Mouse (Mus musculus): ENCODE measurements at regions not wholly inside any gene's neighbourhood (a gene's known extent, or its start where the extent isn't known, plus 50 kb on each side); places are given as distances from the start of the nearest gene placed in this dataset.
A peak's percentile ranks its signal among the peaks of the same experiment; 100 is the strongest.

DNA sequence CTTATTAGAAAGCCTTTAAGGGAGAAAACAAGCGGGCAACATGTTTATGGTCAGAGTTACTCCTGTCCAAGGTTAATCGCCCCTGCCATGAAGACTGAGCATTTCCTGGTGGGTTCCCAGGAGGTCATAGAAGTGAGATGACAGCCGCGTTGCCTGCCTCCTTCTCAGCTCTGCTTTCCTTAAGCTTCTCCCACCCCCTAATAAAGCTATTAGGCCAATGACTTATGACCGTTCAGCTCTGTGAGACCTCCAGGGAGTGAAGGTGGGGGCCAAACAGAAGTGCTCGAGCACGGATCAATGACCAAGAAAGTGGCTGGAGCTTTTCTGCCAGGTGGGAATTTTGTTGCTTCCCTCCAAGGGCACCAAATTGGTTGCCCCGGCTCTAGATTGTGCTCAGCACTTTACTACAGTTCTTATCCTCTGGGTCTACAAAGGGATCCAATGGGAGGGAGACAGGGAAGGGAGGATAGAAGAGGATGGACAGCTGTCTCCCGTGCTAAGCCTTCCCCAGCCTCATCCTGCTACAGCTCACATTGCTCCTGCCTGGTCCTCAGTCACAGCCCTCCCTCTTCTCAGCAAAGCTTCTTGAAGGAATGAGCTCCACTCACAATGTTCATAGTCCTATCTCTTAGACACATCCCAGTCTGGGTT, 151.1 kb upstream of the Ppp2r3a start:
- DNase-seq (ENCODE audit: low read depth, low spot score) = no peak

DNA sequence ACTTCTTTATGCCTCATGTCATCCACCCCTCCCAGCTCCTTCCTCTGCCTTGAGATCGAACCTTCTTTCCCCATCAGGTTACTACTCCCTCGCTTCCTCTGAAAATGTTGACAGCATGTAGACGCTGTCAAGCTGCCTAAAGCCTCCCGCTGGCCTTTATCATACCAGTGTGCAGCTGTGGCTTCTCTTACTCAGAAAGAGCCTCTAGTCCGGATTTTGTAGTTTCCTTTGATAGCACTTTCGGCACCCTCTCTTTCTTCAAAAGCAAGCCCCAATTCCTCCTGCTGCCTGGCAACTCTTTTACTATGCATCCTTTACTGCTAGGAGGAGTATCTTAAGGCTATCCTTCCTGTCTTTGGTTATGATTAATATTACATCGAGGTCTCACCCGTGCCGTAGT, 149.8 kb upstream of the Ppp2r3a start:
- DNase-seq (ENCODE audit: low read depth, low spot score) = no peak

DNA sequence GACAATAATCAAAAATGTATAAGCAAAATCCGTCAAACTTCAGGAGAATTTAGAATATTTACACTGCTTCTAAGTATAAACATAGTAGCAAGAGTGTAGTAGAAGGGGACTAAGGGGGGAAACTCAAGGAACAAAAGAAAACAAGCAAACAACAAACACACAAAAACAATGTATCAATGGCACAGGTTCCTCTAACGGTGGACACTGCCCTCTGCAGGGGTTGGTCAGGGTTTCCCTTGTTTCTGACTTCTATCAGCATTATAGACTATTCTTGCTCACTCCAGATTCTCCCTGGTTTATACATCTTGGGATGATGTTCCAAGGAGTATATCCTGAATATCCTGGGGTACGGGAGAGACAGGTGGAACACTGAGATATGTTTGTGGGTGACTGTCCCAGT, 147.3 kb upstream of the Ppp2r3a start:
- no peak for DNase-seq (ENCODE audit: low read depth, low spot score)

DNA sequence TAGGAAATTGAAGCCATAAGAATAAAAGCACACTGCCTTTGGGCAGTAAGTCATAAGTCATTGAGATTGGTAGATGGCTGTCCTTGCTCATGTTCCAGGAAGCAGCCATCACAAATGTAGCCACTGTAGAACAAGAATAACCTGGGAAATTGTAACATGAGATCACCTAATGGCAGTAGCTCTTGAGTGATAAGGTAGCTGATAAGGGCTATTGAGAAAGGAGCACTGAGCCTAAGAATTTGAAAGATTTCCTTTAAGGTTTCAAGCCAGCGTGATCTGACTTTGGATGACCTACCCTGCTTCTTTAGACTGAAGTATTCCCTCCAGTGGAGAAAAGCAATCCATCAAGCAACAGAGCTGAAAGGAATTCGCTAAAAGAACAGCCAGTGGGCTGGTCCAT, 117.8 kb upstream of the Ppp2r3a start:
- DNase-seq (ENCODE audit: low read depth, low spot score) = no peak

DNA sequence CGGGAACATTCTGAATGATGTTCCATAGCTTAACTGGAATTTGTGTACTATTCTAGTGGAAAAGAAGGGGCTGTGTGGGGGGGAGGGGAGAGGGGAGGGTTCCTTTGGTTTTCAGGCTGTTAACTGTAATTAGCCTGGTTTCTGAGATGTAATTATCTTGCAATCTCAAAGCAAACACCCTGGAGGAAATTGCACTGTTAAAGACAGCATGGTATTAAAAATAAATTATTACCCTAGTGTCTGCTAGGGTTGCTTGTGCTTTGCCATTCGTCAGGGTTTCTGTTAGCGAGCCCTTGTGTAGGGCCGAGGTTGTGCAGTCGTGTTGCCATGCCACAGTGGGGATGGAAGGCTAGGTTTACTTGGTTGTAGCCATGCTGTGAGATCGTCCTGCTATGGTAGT, 105.0 kb upstream of the Ppp2r3a start:
- peak; percentile 44 for DNase-seq (ENCODE audit: low read depth, low spot score)

DNA sequence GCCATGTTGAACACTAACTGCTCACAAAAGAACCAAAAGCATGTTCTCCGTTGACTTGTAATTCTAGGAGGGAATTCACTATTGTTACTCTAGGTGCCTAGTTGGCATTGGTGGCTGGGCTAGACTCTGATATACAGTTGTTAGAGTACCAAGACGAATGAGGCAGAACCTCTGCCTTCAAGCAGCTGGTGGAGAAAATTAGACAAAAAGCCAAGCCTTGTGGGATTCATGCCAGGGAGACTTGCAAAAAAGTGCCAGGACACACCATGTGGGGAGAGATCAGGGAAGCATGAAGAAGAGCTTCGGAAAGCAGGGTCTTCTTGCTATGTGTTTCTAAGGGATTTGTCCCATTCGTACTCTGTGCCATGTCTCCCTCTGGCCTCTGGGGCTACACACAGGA, 97.2 kb upstream of the Ppp2r3a start:
- no peak for DNase-seq (ENCODE audit: low read depth, low spot score)

DNA sequence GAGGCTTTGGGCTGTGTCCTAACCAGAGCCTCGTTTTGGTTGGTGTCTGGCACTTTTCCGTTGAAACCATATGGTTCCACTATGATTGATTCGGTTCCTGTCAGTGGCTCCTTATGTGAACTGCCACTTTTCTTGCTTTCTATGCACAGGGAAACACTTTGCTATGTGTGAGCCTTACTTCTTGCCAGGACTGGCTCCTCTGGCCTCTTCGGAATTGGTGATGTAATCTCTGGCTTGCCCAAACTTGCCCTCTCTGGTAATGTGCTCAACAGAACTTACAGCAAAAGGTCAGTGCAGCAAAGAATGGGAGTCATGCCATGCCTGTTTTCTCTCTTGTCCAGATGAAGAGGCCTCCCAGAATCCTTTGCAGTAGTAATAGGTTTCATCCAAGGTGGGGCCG, 91.3 kb upstream of the Ppp2r3a start:
- DNase-seq (ENCODE audit: low read depth, low spot score) = peak; percentile 14

DNA sequence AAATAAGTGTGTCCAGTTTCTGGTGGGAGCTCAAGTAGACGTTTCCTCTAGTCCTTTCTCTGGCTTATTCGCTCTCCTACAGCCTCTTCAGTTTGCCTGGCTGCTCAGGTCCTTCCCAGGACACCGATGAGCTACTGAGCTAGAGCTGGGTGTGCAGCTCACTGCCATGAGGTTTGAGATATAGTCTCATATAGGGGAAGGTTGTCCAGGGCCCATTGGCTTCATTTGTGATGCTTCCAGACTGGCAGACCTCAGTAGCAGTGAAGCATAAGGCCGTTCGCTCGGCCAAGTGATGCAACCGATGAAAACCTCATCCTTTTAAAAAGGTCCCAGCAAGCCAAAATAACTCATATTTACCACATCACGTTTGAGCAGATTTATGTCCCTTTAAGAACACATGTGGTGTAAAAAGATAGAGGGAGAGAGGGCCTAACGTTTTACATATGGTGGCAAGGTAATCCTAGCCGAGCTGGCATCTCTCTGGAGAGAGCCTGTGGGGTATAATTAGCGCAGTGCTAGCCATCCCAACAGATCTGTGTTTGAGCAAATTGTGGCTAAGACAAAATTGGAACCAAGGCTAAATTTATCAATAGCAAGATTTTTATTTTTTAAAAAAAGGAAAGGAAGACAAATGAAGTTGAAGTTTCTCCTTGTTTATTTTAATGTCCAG, 89.3 kb upstream of the Ppp2r3a start:
- peak; percentile 35 for DNase-seq (ENCODE audit: low read depth, low spot score)

DNA sequence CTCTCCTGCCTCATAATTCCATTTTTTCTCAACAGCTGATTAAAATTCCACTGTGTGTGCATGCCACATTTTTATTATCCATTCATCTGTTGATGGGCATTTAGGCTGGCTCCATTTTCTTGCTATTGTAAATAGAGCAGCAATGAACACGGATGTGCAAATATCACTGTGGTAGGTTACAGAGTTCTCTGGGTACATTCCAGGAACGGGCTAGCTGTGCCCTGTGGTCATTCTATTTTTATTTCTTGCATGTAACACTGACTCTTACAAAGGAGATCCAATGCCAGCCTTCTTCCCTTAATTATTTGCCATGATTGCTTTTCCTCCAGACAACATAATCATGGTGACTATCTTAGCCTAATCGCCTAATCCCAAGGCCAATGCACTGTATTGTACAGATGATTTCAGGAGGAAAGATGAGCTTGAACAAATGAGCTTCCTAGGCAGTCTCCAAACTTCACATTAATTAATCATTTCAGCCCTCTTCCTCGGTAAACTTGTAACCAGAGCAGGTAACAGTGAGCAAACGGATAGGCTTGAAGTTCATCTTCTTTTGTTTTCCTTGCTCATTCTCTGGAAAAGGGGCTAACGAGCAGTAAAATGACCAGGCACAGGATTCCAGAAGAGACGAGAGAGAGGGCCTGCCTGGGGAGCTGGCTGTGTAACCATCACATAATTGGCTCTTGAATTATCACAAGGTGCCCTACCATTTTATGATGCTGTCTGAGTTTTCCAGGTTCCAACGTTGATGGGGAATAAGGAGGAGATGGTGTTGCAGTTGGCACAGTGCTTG, 77.6 kb upstream of the Ppp2r3a start:
- no peak for DNase-seq (ENCODE audit: low read depth, low spot score)

DNA sequence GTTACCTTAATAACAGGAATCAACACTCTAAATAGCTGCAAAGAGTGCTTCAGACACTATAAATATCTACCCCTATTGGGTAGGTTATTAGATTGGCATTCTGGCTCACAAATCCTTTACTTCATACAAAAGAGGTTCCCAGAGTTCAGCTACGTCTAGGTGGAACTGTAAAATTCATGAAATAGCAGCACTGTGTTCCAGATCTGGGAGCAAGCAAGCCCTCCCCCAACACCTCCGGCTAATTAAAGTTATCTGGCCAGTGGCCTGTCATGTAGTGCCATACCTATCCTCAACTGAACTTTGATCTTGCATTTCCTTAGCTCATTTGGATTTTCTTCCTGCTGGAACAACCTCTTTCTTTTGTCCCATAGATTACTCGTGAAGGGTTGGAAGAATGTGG, 75.4 kb upstream of the Ppp2r3a start:
- DNase-seq (ENCODE audit: low read depth, low spot score) = no peak

DNA sequence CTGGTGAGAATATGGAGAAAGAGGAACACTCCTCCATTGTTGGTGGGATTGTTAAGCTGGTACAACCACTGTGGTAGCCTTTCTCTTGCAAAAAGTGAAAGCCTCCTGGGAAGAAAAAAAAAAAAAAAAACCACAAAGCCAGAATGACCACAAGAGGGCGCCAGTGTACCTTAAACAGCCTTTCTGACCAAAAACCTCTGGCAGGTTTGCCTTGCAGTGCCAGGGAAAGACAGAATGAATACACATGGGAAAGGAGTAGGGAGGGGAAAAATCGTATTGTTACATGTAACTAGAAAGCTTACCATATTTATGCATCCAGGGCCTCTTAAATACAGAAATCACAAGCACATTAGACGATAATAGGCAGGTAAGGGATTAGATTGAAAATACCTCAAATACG, 62.4 kb upstream of the Ppp2r3a start:
- DNase-seq (ENCODE audit: low read depth, low spot score) = peak; percentile 87

DNA sequence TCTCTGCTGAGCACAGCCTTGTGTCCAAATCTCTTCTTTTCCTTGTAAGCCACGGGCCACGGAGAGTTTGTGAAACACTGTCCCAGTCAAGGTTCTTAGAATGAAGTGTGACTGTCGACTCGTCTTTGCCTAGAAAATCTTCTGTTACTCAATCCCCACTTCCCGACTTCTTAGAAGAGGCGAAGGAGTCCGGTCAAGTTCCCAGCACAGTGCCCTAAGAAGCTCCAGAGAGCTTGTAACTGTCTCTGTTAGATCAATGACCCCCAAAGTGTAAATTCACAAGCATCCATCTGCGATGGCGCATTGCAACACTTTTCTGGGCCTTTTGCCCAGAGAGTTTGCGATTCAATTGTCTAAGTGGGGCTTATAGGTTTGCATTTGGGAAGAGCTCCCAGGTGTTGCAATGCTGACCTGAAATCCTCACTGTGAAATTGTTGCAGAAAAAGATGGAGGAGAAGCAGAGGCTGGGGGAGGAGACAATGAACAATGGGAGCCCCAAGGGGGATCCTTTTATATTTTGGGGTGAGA, 54.9 kb upstream of the Ppp2r3a start:
- DNase-seq (ENCODE audit: low read depth, low spot score) = no peak

DNA sequence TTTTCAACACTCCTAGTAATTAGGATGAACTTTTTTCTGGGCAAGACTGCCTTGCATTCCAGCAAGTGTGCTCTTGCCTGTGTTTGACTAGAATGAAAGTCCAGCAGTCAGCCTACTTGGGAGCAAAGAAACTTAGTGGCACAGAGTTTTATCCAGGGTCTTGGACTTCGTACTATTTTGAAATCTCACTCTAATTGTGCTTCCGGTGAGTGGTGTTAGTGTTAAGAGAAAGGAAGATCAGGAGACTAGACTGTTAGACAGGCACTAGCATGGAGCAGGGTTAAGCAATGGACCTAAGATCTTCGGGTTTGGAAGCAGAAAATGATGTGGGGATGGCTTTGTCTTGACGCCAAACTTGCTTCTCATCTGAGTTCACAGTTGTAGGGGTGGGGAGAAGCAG, 54.1 kb upstream of the Ppp2r3a start:
- DNase-seq (ENCODE audit: low read depth, low spot score) = no peak

All from brain, adult 2 months (tissue).